Mouse (Mus musculus) spleen, postnatal 14 days (tissue): ENCODE data around the gene 1600014C10Rik.
A peak's percentile ranks its signal among the peaks of the same experiment; 100 is the strongest.

ENCODE experiments used
- DNase-seq, 2 experiments: peaks; one replicate each; pipeline ENCODE4 v3.0.0; 2021 to 2022; ENCODE audit warnings: low spot score in 2 of 2

Gene 1600014C10Rik

DNA sequence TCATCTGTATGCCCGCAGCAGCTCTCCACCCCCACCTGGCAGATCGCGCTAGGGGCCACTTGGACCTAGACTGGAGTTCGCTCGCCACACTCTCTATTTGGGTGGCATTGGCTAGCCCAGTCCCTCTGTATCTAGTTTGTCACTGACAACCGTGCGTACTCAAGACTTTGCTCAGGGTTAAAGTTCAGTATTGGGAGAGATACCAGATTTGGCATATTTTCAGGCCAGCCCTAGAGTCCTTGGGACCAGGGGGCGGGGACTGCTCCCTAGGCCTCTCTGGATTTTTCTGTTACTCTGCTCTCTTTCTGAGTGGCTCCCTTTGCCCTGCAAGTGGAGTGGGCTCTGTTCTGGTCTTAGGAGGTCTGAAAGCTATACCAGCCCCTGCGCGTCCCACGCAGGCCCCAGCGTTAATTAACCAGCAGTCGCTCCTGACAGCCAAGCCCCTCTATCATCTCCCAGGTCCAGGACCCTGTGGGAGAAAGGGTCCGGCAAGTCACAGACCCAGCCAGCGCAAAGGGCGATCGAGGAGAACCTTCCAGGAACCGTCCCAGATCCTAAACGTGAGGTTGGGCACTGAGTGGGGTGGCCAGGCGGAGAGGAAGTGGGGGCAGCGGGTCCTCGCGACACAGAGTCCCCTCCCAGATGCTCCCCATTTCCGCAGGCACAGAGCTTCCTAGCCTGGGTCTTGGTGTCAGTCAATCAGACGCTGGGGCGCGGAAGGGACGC lies at the start of gene 1600014C10Rik:
Gene 1600014C10Rik (plus strand): TSS at position 256 of the 726 bp plus-strand sequence.
- DNase-seq, result no peak

- no peak for DNase-seq
Measured at GRCm38 (mm10) chr7:38134471-38134870, 48.5 kb upstream of the 1600014C10Rik start.

DNA sequence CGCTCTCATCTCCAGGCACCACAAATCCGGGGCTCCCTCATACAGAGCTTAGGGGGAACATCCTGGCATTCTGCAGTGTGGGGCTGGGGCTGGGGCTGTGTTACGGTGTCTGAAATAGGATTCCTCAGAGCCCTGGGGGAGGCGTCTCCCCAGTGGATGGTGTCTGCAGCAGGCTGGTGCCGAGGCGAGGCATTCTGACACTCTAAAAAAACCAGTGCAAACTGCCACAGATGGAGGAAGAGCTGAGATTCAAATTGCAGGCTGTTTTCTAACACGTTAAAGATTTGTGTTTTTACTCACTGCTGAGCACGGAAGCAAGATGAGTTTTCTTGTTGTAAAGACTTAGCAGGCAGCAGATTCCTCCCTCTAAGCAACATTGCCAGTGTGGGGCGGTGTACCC lies 42.7 kb upstream of the 1600014C10Rik start:
- DNase-seq, result no peak

GRCm38 (mm10) chr7:38141747-38142545 lies 41.1 kb upstream of the 1600014C10Rik start:
- DNase-seq, result peak; percentile 64 to 81

GRCm38 (mm10) chr7:38147477-38147876 lies 35.5 kb upstream of the 1600014C10Rik start:
- DNase-seq, result no peak

- DNase-seq, result no peak
Measured at GRCm38 (mm10) chr7:38151706-38152312, 31.2 kb upstream of the 1600014C10Rik start.

DNA sequence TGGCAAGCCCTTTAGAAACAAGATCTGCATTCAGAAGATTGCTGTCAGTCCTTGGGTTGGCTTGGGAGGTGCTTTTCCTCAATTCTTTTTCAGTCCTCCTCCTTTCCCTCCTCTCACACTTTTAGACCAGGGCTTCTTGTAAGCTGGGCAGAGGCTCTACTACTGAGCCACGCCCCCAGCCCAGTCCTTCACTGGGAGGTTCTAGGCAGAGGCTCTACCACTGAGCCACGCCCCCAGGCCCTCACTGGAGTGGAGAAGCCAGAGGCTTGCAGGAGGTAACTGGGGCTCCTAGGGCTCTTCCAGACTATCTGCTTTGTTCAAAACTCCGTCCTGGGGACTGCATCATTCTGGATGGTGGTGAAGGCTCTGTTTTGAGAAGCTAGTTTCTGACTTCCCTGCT lies 30.4 kb upstream of the 1600014C10Rik start:
- DNase-seq, result no peak

DNA sequence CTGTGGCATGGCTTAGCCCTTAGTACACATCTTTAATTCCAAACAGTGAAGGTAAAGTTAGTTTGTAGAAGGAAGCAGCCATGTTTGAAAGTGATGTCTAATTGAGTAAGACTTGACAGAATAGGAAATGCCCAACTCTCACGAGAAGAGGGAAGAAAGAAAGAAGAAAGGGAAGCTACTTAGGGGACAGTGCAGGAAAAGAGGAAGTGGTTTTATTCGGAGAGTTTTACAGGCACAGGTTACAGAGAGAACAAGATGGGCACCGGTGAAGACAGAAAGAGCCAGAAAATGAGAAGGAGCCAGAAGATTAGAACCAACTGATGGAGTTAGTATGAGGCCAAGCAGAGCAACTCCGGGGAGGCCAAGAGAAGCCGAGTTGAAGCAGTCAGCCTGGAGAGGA lies 27.2 kb upstream of the 1600014C10Rik start:
- no peak for DNase-seq

- no peak for DNase-seq
Measured at GRCm38 (mm10) chr7:38158764-38159458, 24.1 kb upstream of the 1600014C10Rik start.

- DNase-seq, result no peak
Measured at GRCm38 (mm10) chr7:38161438-38161837, 21.6 kb upstream of the 1600014C10Rik start.

DNA sequence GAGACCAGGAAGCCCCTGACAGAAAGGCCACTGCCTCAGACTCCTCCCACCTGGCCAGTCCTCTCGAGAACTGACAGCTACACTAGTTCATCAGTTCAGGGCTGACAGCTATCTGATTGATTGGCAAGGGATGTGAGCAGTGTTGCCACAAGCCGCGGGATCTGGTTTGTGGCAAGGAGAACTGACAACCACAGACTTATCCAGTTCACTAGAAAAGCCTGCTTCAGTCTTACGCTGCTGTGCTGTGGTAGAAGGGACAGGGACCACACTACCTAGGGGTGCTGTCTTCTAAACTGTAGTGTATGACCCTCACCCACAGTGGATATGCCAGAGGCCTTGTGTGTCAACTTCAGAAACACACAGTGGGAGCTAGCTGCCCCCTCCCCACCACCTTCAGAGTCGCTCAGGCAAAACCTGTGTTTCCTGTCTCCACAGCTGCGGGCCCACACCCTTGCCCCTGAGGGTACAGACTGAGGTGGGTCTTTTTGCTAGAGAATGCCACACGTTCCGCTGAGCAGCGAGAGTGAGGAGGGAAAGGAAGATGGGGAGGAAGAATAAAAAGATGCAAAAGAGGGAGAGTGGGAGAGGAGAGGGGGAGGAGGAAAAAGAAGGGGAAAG lies 19.5 kb upstream of the 1600014C10Rik start:
- DNase-seq, result no peak

GRCm38 (mm10) chr7:38166930-38167645 lies 15.9 kb upstream of the 1600014C10Rik start:
- DNase-seq, result no peak

GRCm38 (mm10) chr7:38167724-38168141 lies 15.3 kb upstream of the 1600014C10Rik start:
- DNase-seq, result no peak

- no peak for DNase-seq
Measured at GRCm38 (mm10) chr7:38173871-38174270, 9.1 kb upstream of the 1600014C10Rik start.

DNA sequence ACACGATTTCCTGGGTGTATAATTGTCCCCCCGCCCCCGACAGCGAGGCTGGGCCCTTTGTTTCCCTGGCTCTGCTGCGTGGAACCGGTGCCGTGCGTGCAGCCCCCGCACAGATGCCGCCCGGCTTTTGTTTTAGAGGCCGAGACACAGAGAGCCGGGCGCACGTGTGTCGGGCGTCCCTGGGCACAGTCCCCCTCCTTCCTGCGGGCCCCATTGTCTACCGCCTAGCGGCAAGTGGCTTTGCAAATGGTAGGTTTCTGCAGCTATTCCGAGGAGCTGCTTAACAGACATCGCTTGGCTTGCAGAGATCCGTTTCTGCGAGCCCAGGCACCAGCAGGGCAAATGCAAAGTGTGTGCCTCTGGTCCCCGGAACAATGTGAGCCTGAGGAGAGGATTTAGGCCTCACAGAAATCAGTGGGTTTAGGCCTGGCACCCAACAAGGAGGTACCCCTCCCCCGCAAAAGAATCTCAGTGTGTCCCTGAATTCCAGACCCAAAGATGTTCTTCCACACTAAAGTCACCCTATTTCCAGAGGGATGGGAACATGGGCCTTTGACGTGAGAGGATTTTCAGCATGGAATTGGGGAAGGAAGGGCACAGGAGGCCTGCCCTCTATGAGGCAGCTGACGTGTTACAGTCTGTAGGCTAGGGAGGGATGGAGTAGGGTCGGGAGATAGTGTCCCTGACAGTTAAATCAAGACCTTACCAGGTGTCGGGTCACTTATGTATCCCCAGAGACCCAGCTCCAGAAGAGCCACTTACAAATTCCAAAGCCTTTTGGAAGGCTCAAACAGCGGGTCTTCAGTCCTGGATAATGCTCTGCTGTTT lies 8.5 kb upstream of the 1600014C10Rik start:
- DNase-seq, result no peak

DNA sequence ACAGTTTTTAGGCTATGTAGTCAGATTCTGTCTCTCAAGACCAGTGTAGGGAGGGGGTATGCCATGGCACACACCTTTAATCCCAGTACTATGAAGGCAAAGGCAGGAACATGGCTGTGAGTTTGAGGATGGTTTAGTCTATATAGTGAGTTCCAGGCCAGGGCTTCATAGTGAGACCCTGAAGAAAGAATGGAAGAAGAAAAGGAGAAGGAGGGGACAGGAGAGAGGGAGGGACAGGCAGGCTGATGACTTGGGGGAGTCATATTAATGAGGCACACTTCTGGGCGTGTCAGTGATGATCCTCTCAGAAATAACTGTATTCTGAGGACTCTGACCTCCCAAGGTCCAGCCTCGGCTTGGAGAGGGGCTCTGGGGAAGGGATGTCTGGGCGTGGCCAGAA lies 7.0 kb upstream of the 1600014C10Rik start:
- DNase-seq, result no peak

GRCm38 (mm10) chr7:38179896-38180295 lies 3.1 kb upstream of the 1600014C10Rik start:
- no peak for DNase-seq

DNA sequence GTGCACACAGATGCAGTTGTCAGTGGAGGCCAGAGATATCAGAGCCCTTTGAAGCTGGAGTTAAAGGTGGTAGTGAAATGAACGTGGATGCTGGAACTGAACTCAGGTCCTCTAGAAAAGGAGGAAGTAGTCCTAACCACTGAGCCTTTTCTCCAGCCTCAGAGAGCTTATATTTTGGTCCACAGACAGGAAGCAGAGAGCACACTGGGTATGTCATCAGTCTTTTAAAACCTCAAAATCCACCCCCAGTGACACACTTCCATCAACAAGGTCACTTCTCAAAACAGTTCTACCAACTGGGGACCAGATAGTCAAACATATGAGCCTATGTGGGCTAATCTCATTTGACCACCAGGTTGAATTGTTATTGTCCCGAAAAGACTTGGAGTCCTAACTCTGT lies 1.7 kb upstream of the 1600014C10Rik start:
- no peak for DNase-seq

DNA sequence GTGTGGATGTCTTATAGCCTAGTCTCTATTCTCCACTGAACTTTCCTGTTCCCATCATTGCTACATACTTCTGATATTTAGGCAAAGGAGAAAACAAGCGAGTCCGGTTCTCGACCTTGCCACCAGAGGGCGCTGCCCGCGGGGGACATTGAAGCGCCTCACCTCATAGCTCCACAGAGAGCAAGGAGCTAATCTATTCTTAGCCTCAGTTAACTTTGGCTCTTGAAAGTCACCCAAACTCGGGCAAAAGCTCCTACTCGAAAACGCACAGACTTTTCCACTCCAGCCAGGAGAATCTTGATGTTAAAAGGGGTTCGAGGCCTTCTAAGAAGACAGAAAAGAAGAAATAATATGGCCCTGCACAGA lies 438 bp upstream of the 1600014C10Rik start:
- DNase-seq, result peak; percentile 68 to 81
